Mouse (Mus musculus): ENCODE results near the gene Fbxw24.
"Not testable (repeated sequence)": the region's sequence is repeated elsewhere in the genome, so short reads cannot be mapped to it uniquely, and the experiment has no call there.

GRCm38 (mm10) chr9:109625957-109626356 lies at the start of gene Fbxw24:
- not testable (repeated sequence) for TF ChIP-seq CTCF (IDR thresholded peaks at IDR 0.05; ENCODE audit: low read depth, low read length); POLR2A (IDR thresholded peaks at IDR 0.05; ENCODE audit: borderline replicate concordance, low read depth, low read length)

Measured in bone marrow macrophage, adult 2 months (primary cell).